Mouse (Mus musculus): ENCODE measurements around the gene Rpia. TPM values are rescaled to one million over a fixed set of nuclear protein-coding genes. Genes with fewer than 3 reads are reported as not detected.
A peak's percentile ranks its signal among the peaks of the same experiment; 100 is the strongest.

The Rpia gene
- polyA plus RNA-seq, 1 experiment, result 10.0 TPM

DNA sequence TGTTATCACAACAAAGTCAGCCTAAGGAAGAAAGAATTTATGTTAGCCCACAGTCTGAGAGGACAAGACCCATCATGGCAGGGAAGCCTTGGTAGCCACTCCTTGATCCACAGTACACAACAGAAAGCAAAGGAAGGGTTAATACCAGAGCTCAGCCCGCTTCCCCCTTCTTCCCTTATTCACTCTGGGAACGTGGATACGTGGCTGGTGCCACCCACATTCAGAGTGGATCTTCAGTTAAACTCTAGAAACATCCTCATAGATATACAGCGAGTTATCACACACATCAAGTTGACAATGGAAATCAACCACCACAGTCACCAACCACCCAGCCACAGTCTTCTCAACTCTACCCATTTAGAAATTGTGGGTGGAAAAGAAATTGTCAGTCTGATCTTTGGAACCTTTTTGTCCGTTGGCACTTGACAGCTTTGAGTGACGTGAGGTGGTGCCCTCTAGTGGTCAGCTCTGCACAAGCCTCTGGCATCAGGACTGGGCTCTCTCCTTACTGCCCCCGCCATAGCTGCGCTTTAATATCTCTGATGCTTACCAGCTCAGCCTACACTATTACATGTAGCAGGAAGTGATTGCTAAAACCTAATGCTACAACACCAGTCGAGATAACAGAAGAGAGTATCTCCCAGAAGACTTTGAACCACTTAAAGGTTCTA is 5.7 kb upstream of the Rpia start:
- no peak for TF ChIP-seq MAX (IDR thresholded peaks at IDR 0.05)
- peak; percentile 66 for TF ChIP-seq CTCF (IDR thresholded peaks at IDR 0.05; ENCODE audit: control insufficient read depth, insufficient read depth, insufficient read length)

GRCm38 (mm10) chr6:70796940-70797339 is 4.9 kb upstream of the Rpia start:
- Histone ChIP-seq H3K36me3 (ENCODE audit: control insufficient read depth, insufficient read depth) (no peaks in the 10 kb centered on the region), H3K4me3 (ENCODE audit: insufficient read depth, poor library complexity, severe bottlenecking) (no peak overlapping the region), H3K27me3 (ENCODE audit: control insufficient read depth, insufficient read depth, insufficient read length) (no peaks in the 10 kb centered on the region), H3K79me3 (ENCODE audit: low read depth) (no peaks in the 10 kb centered on the region), H3K79me2 (ENCODE audit: control insufficient read depth, insufficient read depth) (no peaks in the 10 kb centered on the region), H3ac (ENCODE audit: control insufficient read depth, insufficient read length, low read depth) (no peak overlapping the region)
- no peak for TF ChIP-seq USF1 (IDR thresholded peaks at IDR 0.05; ENCODE audit: low read depth)
- no peak for TF ChIP-seq MYOG (IDR thresholded peaks at IDR 0.05; ENCODE audit: control insufficient read depth, extremely low read depth, insufficient read length)
- TF ChIP-seq MAX (IDR thresholded peaks at IDR 0.05), result no peak
- TF ChIP-seq MYOD1 (IDR thresholded peaks at IDR 0.05; ENCODE audit: control insufficient read depth, insufficient read length, low read depth), result no peak
- no peak for TF ChIP-seq FOSL1 (IDR thresholded peaks at IDR 0.05; ENCODE audit: insufficient read depth, low read length, poor library complexity, severe bottlenecking)
- no peak for TF ChIP-seq CEBPB (IDR thresholded peaks at IDR 0.05; ENCODE audit: low read depth)
- no peak for TF ChIP-seq CTCF (IDR thresholded peaks at IDR 0.05; ENCODE audit: control insufficient read depth, insufficient read depth, insufficient read length)

More for the DNA sequence above, 5.7 kb upstream of the Rpia start:
- H3K4me3 ChIP-seq (ENCODE audit: insufficient read depth, poor library complexity, severe bottlenecking), result no peak overlapping the region
- no peaks in the 10 kb centered on the region for H3K79me3 ChIP-seq (ENCODE audit: low read depth)
- peaks cover 5% of the 10 kb centered on the region for H3K27me3 ChIP-seq (ENCODE audit: control insufficient read depth, insufficient read depth, insufficient read length)
- H3K79me2 ChIP-seq (ENCODE audit: control insufficient read depth, insufficient read depth), result no peaks in the 10 kb centered on the region
- no peak overlapping the region for H3ac ChIP-seq (ENCODE audit: control insufficient read depth, insufficient read length, low read depth)
- no peaks in the 10 kb centered on the region for H3K36me3 ChIP-seq (ENCODE audit: control insufficient read depth, insufficient read depth)

- no peaks in the 10 kb centered on the region for H3K27me3 ChIP-seq (ENCODE audit: control insufficient read depth, insufficient read depth, insufficient read length)
- TF ChIP-seq MAX (IDR thresholded peaks at IDR 0.05) (no peak), CTCF (IDR thresholded peaks at IDR 0.05; ENCODE audit: control insufficient read depth, insufficient read depth, insufficient read length) (no peak), CEBPB (IDR thresholded peaks at IDR 0.05; ENCODE audit: low read depth) (no peak), MYOD1 (IDR thresholded peaks at IDR 0.05; ENCODE audit: control insufficient read depth, insufficient read length, low read depth) (no peak), FOSL1 (IDR thresholded peaks at IDR 0.05; ENCODE audit: insufficient read depth, low read length, poor library complexity, severe bottlenecking) (no peak), MYOG (IDR thresholded peaks at IDR 0.05; ENCODE audit: control insufficient read depth, extremely low read depth, insufficient read length) (no peak), USF1 (IDR thresholded peaks at IDR 0.05; ENCODE audit: low read depth) (no peak)
- H3K36me3 ChIP-seq (ENCODE audit: control insufficient read depth, insufficient read depth), result no peaks in the 10 kb centered on the region
- peaks cover 5% of the 10 kb centered on the region for H3K79me3 ChIP-seq (ENCODE audit: low read depth)
- H3ac ChIP-seq (ENCODE audit: control insufficient read depth, insufficient read length, low read depth), result peak overlapping the region; percentile 29
- H3K79me2 ChIP-seq (ENCODE audit: control insufficient read depth, insufficient read depth), result peaks cover 30% of the 10 kb centered on the region
- peak overlapping the region; percentile 34 for H3K4me3 ChIP-seq (ENCODE audit: insufficient read depth, poor library complexity, severe bottlenecking)
Observed at GRCm38 (mm10) chr6:70792644-70793043, 612 bp upstream of the Rpia start.

GRCm38 (mm10) chr6:70790852-70791761 is 925 bp downstream of the Rpia start:
- Histone ChIP-seq H3ac (ENCODE audit: control insufficient read depth, insufficient read length, low read depth) (peak overlapping the region; percentile 56), H3K79me2 (ENCODE audit: control insufficient read depth, insufficient read depth) (peaks cover 30% of the 10 kb centered on the region), H3K27me3 (ENCODE audit: control insufficient read depth, insufficient read depth, insufficient read length) (no peaks in the 10 kb centered on the region), H3K79me3 (ENCODE audit: low read depth) (peaks cover 6% of the 10 kb centered on the region), H3K36me3 (ENCODE audit: control insufficient read depth, insufficient read depth) (no peaks in the 10 kb centered on the region), H3K4me3 (ENCODE audit: insufficient read depth, poor library complexity, severe bottlenecking) (peak overlapping the region; percentile 46)
- TF ChIP-seq MYOG (IDR thresholded peaks at IDR 0.05; ENCODE audit: control insufficient read depth, extremely low read depth, insufficient read length) (no peak), FOSL1 (IDR thresholded peaks at IDR 0.05; ENCODE audit: insufficient read depth, low read length, poor library complexity, severe bottlenecking) (no peak), USF1 (IDR thresholded peaks at IDR 0.05; ENCODE audit: low read depth) (no peak), MAX (IDR thresholded peaks at IDR 0.05) (no peak)

GRCm38 (mm10) chr6:70790034-70790650 is 1.9 kb downstream of the Rpia start:
- peaks cover 6% of the 10 kb centered on the region for H3K79me3 ChIP-seq (ENCODE audit: low read depth)
- H3K4me3 ChIP-seq (ENCODE audit: insufficient read depth, poor library complexity, severe bottlenecking), result no peak overlapping the region
- TF ChIP-seq MYOD1 (IDR thresholded peaks at IDR 0.05; ENCODE audit: control insufficient read depth, insufficient read length, low read depth) (no peak), USF1 (IDR thresholded peaks at IDR 0.05; ENCODE audit: low read depth) (no peak), FOSL1 (IDR thresholded peaks at IDR 0.05; ENCODE audit: insufficient read depth, low read length, poor library complexity, severe bottlenecking) (no peak), MYOG (IDR thresholded peaks at IDR 0.05; ENCODE audit: control insufficient read depth, extremely low read depth, insufficient read length) (no peak), MAX (IDR thresholded peaks at IDR 0.05) (no peak), CEBPB (IDR thresholded peaks at IDR 0.05; ENCODE audit: low read depth) (no peak), CTCF (IDR thresholded peaks at IDR 0.05; ENCODE audit: control insufficient read depth, insufficient read depth, insufficient read length) (no peak)
- H3K27me3 ChIP-seq (ENCODE audit: control insufficient read depth, insufficient read depth, insufficient read length), result no peaks in the 10 kb centered on the region
- no peak overlapping the region for H3ac ChIP-seq (ENCODE audit: control insufficient read depth, insufficient read length, low read depth)
- H3K79me2 ChIP-seq (ENCODE audit: control insufficient read depth, insufficient read depth), result peaks cover 30% of the 10 kb centered on the region
- peaks cover 3% of the 10 kb centered on the region for H3K36me3 ChIP-seq (ENCODE audit: control insufficient read depth, insufficient read depth)

Data from C2C12 (cell line).